Mouse (Mus musculus) ES-Bruce4 (cell line): ENCODE measurements at regions not wholly inside any gene's neighbourhood (a gene's known extent, or its start where the extent isn't known, plus 50 kb on each side); places are given as distances from the start of the nearest gene placed in this dataset.

Experiments used
- CTCF ChIP-seq: IDR thresholded peaks from one replicate; pipeline ENCODE4 v1.8.1; 2011; ENCODE audit warnings: low read depth, low read length
- POLR2A ChIP-seq: IDR thresholded peaks from one replicate; pipeline ENCODE4 v1.8.1; 2011; ENCODE audit warnings: low read length; ENCODE audit not compliant: insufficient read depth

DNA sequence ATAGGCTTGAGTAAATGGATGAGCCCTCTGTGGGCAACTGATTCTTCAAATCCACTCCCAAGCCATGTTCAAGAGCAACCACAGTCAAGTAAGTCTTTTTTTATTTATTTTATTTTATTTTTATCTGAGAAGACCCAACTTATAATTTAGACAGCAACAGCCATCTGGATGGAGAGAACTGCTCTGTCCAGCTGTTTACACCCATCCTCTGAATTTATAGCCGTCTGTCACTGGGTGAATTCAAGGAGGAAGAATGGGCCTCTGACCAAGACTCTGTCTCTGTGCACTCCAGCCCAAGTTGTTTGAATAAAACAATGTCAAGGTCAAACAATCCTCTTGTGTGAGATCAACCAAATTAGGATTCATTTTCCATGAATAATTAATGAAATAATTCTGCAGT lies 263.6 kb downstream of the Tgfb2 start:
- TF ChIP-seq CTCF (no peak), POLR2A (no peak)
